Mouse (Mus musculus) G1E (cell line): ENCODE measurements around the gene Trf.

ENCODE experiments used
- CTCF ChIP-seq: IDR thresholded peaks from 2 replicates; pipeline ENCODE4 v1.5.1; 2012; ENCODE audit warnings: low read depth, low read length, inconsistent platforms, mixed read lengths
- GATA1 ChIP-seq: IDR thresholded peaks from 2 replicates; pipeline ENCODE4 v1.6.1; 2012; ENCODE audit warnings: borderline replicate concordance, low read length, inconsistent platforms, mixed read lengths

- TF ChIP-seq CTCF: no peak
- TF ChIP-seq GATA1: no peak
Observed at GRCm38 (mm10) chr9:103232232-103233005, 2.2 kb upstream of the Trf start.
